Mouse (Mus musculus) hematopoietic stem cell, adult 5-6 weeks (primary cell): ENCODE results near the gene S1pr2. TPM values are rescaled to one million over a fixed set of nuclear protein-coding genes. Genes with fewer than 3 reads are reported as not detected.
"Not testable (repeated sequence)": the region's sequence is repeated elsewhere in the genome, so short reads cannot be mapped to it uniquely, and the experiment has no call there.

Experiments
- ATAC-seq, 2 experiments: fragments of 125-278 bp in 1 of 2; replicated peaks in 1 of 2; 2 replicates each; pipeline ENCODE4 v1.8.0; 2016 to 2017; ENCODE audit warnings: inconsistent platforms in 2 of 2, mild to moderate bottlenecking in 2 of 2, moderate number of reproducible peaks in 2 of 2, low read depth in 1 of 2, moderate TSS enrichment in 1 of 2; ENCODE audit not compliant: low FRiP score in 2 of 2, poor library complexity in 2 of 2, severe bottlenecking in 2 of 2, insufficient read depth in 1 of 2, low TSS enrichment in 1 of 2
- total RNA-seq: library from RNA; stranded (forward); fragments of 172-1452, 232-1000 nt; gene quantifications from 2 replicates; pipeline ENCODE4 v1.2.3, GENCODE M21; 2017

S1pr2 gene
- total RNA-seq, 1 experiment from 2014 or later: 1.9 TPM

GRCm38 (mm10) chr9:21002627-21003551 is 26.3 kb upstream of the S1pr2 start, which contains the start of gene Mrpl4:
Mrpl4 (plus strand) TSS chr9:21002738.
- ATAC-seq: peak; percentile 81 to 96

- no peak for ATAC-seq
Observed at GRCm38 (mm10) chr9:21002270-21002626, 25.7 kb upstream of the S1pr2 start.

- no peak for ATAC-seq
Observed at GRCm38 (mm10) chr9:21001651-21002200, 25.1 kb upstream of the S1pr2 start.

GRCm38 (mm10) chr9:21000811-21001210 is 24.2 kb upstream of the S1pr2 start:
- ATAC-seq: no peak

- not testable (repeated sequence) for ATAC-seq
Observed at GRCm38 (mm10) chr9:20998337-20998736, 21.8 kb upstream of the S1pr2 start.

GRCm38 (mm10) chr9:20997065-20997464 is 20.5 kb upstream of the S1pr2 start:
- ATAC-seq: peak; percentile 50 to 64

- no peak for ATAC-seq
Observed at GRCm38 (mm10) chr9:20995069-20995468, 18.5 kb upstream of the S1pr2 start.

GRCm38 (mm10) chr9:20993165-20993898 is 16.8 kb upstream of the S1pr2 start:
- no peak for ATAC-seq

GRCm38 (mm10) chr9:20991587-20991986 is 15.0 kb upstream of the S1pr2 start:
- ATAC-seq: no peak

- ATAC-seq: peak in 1 of 2 experiments; percentile 14; a peak in 1 of 4 replicates
Observed at GRCm38 (mm10) chr9:20990861-20991260, 14.3 kb upstream of the S1pr2 start.

- ATAC-seq: no peak
Observed at GRCm38 (mm10) chr9:20987953-20988352, 11.4 kb upstream of the S1pr2 start.

GRCm38 (mm10) chr9:20986952-20987686 is 10.5 kb upstream of the S1pr2 start:
- no peak for ATAC-seq

GRCm38 (mm10) chr9:20983169-20983568 is 6.6 kb upstream of the S1pr2 start:
- ATAC-seq: no peak

GRCm38 (mm10) chr9:20982171-20982570 is 5.6 kb upstream of the S1pr2 start:
- no peak for ATAC-seq

GRCm38 (mm10) chr9:20979769-20980168 is 3.2 kb upstream of the S1pr2 start:
- no peak for ATAC-seq

- ATAC-seq: no peak
Observed at GRCm38 (mm10) chr9:20979181-20979580, 2.6 kb upstream of the S1pr2 start.

- no peak for ATAC-seq
Observed at GRCm38 (mm10) chr9:20978409-20979095, 2.0 kb upstream of the S1pr2 start.
